Mouse (Mus musculus) ovary, postnatal 10 days (tissue): Measurements from ENCODE around the gene Gm13288.
A peak's percentile ranks its signal among the peaks of the same experiment; 100 is the strongest.
"Not testable (repeated sequence)": the region's sequence is repeated elsewhere in the genome, so short reads cannot be mapped to it uniquely, and the experiment has no call there.

Experiments used
- DNase-seq: peaks from one replicate; pipeline ENCODE4 v3.0.0; 2022; ENCODE audit warnings: low spot score

Gm13288 gene

GRCm38 (mm10) chr4:88805231-88805630, at the start of gene Gm13288:
Gene Gm13288, plus strand, starts transcription at chr4:88805531.
- not testable (repeated sequence) for DNase-seq

GRCm38 (mm10) chr4:88756581-88757513, 48.5 kb upstream of the Gm13288 start:
- DNase-seq, result peak; percentile 18

DNA sequence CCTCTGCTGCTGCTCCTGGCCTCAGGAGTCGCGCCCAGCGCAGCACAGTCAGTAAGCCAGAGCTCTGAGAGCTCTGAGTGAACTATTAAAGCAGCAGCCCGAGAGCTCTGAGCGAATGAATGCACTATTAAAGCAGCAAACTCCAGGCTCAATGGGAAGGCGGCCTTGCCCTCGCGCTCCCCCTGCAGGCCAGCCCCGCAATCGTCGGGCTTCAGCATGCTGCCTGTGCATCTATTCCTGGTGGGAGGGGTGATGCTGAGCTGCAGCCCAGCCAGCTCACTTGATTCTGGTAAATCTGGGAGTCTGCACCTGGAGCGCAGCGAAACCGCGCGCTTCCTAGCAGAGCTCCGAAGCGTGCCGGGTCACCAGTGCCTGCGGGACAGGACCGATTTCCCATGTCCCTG, 47.7 kb upstream of the Gm13288 start:
- DNase-seq, result peak; percentile 99

GRCm38 (mm10) chr4:88758751-88759150, 46.6 kb upstream of the Gm13288 start:
- not testable (repeated sequence) for DNase-seq

GRCm38 (mm10) chr4:88759610-88760268, 45.6 kb upstream of the Gm13288 start, which contains the start of gene Gm13283:
Gene Gm13283, plus strand, starts transcription at chr4:88760119.
- peak; percentile 47 for DNase-seq

GRCm38 (mm10) chr4:88760431-88760830, 44.9 kb upstream of the Gm13288 start:
- DNase-seq, result peak; percentile 24

DNA sequence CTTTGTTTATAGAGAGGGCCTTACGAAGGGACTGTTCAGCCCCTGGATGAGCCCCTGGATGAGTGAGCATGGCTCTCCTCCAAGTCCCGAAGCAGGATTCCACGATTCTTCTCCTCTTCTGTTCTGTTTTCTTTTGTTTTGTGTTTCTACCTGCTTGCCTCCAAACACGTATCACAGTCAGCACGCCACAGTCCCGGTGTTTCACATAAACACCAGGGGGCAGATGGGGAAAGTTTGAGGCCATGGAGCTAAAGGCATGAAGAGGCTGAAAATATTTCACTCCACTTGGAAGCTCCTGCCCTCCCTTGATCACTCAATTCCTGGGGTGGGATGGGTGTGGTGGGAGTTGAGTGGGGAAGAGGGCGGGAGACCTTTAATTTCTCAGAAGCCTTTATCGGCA, 43.6 kb upstream of the Gm13288 start:
- DNase-seq, result peak; percentile 88

DNA sequence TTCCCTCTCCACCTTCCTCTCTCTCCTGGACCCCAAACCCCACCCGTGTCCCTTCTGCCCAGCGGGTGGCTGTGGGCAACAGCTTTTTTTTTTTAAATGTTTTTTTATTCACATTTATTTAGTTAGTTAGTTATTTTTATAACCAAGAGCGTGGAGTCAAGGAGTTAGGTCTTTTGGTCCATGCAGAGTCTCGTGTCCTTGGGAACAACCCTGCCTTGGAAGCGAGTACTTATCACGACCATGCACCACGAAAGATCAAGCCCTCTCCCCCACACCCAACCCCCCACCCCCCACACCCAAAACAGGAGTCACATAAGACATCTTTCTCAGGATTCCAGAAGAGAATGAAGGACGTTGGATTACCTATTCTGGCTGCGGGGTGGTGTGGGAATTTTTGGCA, 43.0 kb upstream of the Gm13288 start:
- not testable (repeated sequence) for DNase-seq

DNA sequence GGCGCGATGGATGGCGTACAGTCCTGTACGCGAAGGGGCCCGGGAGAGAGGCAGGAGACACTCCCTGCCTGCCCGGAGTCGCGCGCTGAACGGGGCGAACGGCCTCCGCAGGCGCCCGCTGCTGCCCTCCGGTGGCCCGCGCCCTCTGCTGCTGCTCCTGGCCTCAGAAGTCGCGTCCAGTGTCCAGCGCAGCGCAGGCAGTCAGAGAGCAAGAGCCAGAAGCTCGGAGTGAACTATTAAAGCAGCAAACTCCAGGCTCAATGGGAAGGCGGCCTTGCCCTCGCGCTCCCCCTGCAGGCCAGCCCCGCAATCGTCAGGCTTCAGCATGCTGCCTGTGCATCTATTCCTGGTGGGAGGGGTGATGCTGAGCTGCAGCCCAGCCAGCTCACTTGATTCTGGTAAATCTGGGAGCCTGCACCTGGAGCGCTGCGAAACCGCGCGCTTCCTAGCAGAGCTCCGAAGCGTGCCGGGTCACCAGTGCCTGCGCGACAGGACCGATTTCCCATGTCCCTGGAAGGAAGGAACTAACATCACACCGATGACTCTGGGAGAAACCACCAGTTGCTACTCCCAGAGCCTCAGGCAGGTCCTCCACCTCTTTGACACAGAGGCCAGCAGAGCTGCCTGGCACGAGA, 41.8 kb upstream of the Gm13288 start:
- DNase-seq, result peak; percentile 8

DNA sequence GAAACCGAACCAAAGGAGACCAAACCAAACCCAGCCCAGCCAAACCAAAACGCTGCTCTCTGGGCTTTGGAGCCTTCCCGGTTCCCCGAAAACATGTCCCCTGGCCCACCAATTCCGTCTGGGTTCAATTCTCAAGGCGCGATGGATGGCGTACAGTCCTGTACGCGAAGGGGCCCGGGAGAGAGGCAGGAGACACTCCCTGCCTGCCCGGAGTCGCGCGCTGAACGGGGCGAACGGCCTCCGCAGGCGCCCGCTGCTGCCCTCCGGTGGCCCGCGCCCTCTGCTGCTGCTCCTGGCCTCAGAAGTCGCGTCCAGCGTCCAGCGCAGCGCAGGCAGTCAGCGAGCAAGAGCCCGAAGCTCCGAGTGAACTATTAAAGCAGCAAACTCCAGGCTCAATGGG, 31.8 kb upstream of the Gm13288 start, which contains the start of gene Gm13290:
Gene Gm13290, plus strand, starts transcription at position 301 of the 400 bp plus-strand sequence.
- DNase-seq, result not testable (repeated sequence)

DNA sequence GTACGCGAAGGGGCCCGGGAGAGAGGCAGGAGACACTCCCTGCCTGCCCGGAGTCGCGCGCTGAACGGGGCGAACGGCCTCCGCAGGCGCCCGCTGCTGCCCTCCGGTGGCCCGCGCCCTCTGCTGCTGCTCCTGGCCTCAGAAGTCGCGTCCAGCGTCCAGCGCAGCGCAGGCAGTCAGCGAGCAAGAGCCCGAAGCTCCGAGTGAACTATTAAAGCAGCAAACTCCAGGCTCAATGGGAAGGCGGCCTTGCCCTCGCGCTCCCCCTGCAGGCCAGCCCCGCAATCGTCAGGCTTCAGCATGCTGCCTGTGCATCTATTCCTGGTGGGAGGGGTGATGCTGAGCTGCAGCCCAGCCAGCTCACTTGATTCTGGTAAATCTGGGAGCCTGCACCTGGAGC, 28.7 kb upstream of the Gm13288 start, which contains the start of gene Gm13289:
Gene Gm13289, plus strand, starts transcription at position 301 of the 400 bp plus-strand sequence.
- not testable (repeated sequence) for DNase-seq

GRCm38 (mm10) chr4:88779550-88779949, 25.8 kb upstream of the Gm13288 start, which contains the start of gene Gm13272:
Gene Gm13272, plus strand, starts transcription at chr4:88779850.
- DNase-seq, result not testable (repeated sequence)

DNA sequence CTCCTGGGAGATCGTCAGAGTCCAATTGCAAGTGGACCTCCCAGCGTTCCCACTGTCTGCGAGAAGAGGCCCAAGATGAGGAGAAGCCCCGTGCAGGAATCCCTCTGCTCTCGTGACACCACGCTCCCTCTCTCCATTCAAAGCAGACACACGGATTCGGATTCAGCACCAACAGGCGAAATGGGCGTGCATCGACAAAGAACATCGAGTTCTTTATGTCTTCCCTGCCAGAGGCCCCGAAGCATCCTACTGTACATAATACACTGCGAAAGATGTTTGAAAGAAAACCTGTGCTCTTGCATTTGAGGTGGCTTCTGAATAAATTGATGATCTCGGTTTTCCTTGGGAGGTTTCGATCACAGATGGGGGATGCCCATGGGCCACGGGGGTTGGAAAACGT, 25.0 kb upstream of the Gm13288 start:
- DNase-seq, result not testable (repeated sequence)

DNA sequence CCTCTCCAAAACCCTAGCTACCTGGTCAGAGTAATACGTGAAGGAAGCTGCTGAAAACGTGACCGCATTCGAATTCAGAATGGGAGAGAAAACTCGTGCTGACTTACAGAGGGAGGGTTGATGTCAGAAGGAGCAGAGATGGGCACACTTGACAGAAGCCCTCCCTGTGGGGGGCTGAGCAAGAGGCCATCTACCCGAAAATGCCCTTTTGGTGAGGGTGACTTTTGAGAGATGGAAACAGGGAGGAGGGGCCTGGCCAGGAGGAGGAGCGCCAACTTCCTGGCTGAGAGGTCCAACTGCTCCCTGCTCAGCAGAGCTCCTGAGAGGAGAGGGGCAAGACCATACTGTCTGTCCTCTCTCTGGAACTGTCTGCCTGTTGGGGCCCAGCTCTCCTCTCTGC, 23.5 kb upstream of the Gm13288 start, which contains the start of gene Ifnz:
Gene Ifnz, plus strand, starts transcription at position 301 of the 400 bp plus-strand sequence.
- DNase-seq, result not testable (repeated sequence)

- DNase-seq, result not testable (repeated sequence)
These were observed 23.0 kb upstream of the Gm13288 start for GRCm38 (mm10) chr4:88782335-88782734.

DNA sequence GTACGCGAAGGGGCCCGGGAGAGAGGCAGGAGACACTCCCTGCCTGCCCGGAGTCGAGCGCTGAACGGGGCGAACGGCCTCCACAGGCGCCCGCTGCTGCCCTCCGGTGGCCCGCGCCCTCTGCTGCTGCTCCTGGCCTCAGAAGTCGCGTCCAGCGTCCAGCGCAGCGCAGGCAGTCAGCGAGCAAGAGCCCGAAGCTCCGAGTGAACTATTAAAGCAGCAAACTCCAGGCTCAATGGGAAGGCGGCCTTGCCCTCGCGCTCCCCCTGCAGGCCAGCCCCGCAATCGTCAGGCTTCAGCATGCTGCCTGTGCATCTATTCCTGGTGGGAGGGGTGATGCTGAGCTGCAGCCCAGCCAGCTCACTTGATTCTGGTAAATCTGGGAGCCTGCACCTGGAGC, 19.9 kb upstream of the Gm13288 start, which contains the start of gene Gm13276:
Gene Gm13276, plus strand, starts transcription at position 301 of the 400 bp plus-strand sequence.
- not testable (repeated sequence) for DNase-seq

- not testable (repeated sequence) for DNase-seq
These were observed 16.9 kb upstream of the Gm13288 start, which contains the start of gene Gm13277 for GRCm38 (mm10) chr4:88788402-88788801. Gene Gm13277, plus strand, starts transcription at chr4:88788632.

GRCm38 (mm10) chr4:88791250-88791649, 14.1 kb upstream of the Gm13288 start, which contains the start of gene Gm13278:
Gene Gm13278, plus strand, starts transcription at chr4:88791550.
- not testable (repeated sequence) for DNase-seq

- DNase-seq, result peak; percentile 96
These were observed 11.2 kb upstream of the Gm13288 start, which contains the start of gene Gm13275 for GRCm38 (mm10) chr4:88793936-88794675. Gene Gm13275, plus strand, starts transcription at chr4:88794487.

DNA sequence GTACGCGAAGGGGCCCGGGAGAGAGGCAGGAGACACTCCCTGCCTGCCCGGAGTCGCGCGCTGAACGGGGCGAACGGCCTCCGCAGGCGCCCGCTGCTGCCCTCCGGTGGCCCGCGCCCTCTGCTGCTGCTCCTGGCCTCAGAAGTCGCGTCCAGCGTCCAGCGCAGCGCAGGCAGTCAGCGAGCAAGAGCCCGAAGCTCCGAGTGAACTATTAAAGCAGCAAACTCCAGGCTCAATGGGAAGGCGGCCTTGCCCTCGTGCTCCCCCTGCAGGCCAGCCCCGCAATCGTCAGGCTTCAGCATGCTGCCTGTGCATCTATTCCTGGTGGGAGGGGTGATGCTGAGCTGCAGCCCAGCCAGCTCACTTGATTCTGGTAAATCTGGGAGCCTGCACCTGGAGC, 8.2 kb upstream of the Gm13288 start, which contains the start of gene Gm13279:
Gene Gm13279, plus strand, starts transcription at position 301 of the 400 bp plus-strand sequence.
- DNase-seq, result not testable (repeated sequence)

DNA sequence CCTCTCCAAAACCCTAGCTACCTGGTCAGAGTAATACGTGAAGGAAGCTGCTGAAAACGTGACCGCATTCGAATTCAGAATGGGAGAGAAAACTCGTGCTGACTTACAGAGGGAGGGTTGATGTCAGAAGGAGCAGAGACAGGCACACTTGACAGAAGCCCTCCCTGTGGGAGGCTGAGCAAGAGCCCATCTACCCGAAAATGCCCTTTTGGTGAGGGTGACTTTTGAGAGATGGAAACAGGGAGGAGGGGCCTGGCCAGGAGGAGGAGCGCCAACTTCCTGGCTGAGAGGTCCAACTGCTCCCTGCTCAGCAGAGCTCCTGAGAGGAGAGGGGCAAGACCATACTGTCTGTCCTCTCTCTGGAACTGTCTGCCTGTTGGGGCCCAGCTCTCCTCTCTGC, 6.0 kb upstream of the Gm13288 start, which contains the start of gene Gm13285:
Gene Gm13285, plus strand, starts transcription at position 301 of the 400 bp plus-strand sequence.
- DNase-seq, result not testable (repeated sequence)
